Mouse (Mus musculus) hindbrain, embryonic 14.5 days (tissue): ENCODE results near the gene Pstk. TPM values are rescaled to one million over a fixed set of nuclear protein-coding genes. Genes with fewer than 3 reads are reported as not detected.
"Not testable (repeated sequence)": the region's sequence is repeated elsewhere in the genome, so short reads cannot be mapped to it uniquely, and the experiment has no call there.

Experiments
- ATAC-seq: fragments of 200-750 bp; cut with Nextera tagmentation; 2 replicates; pipeline ENCODE4 v1.8.0; 2017; ENCODE audit warnings: moderate number of reproducible peaks, mild to moderate bottlenecking, moderate TSS enrichment, moderate library complexity; ENCODE audit not compliant: low FRiP score
- DNase-seq: peaks from one replicate; pipeline ENCODE4 v3.0.0-alpha.2; 2015; ENCODE audit warnings: low spot score
- H3K27ac ChIP-seq: fragments of 300-500 bp; sonication (generic); 2 replicates; pipeline ENCODE4 v1.5.1; 2014; ENCODE audit warnings: mild to moderate bottlenecking, moderate library complexity
- H3K27me3 ChIP-seq: fragments of 300-500 bp; sonication (generic); 2 replicates; pipeline ENCODE4 v1.6.1; 2014; ENCODE audit warnings: mild to moderate bottlenecking, low read length, mixed read lengths; ENCODE audit not compliant: control insufficient read depth, insufficient read depth
- H3K36me3 ChIP-seq: fragments of 300-500 bp; sonication (generic); replicated peaks from 2 replicates; pipeline ENCODE4 v1.6.1; 2014; ENCODE audit not compliant: control insufficient read depth, insufficient read depth
- H3K4me1 ChIP-seq: fragments of 300-500 bp; sonication (generic); replicated peaks from 2 replicates; pipeline ENCODE4 v1.6.1; 2014; ENCODE audit warnings: antibody characterized with exemption, low read length, mixed read lengths; ENCODE audit not compliant: control insufficient read depth, insufficient read depth
- H3K4me2 ChIP-seq: fragments of 300-500 bp; sonication (generic); replicated peaks from 2 replicates; pipeline ENCODE4 v1.6.1; 2014; ENCODE audit warnings: mild to moderate bottlenecking, moderate library complexity
- H3K4me3 ChIP-seq: fragments of 300-500 bp; sonication (generic); replicated peaks from 2 replicates; pipeline ENCODE4 v1.5.1; 2014; ENCODE audit warnings: mild to moderate bottlenecking, low read length
- H3K9ac ChIP-seq: fragments of 300-500 bp; sonication (generic); 2 replicates; pipeline ENCODE4 v1.6.1; 2014
- H3K9me3 ChIP-seq: fragments of 300-500 bp; sonication (generic); 2 replicates; pipeline ENCODE4 v1.6.1; 2016; ENCODE audit warnings: low read length; ENCODE audit not compliant: control insufficient read depth
- WGBS: fragments of 180-500 bp; shearing (Covaris S2); extraction: QIAGEN DNeasy Blood & Tissue Kit; methylation state at CpG from one replicate; pipeline ENCODE4 v1.1.7; 2014; 5-methylcytosine and 5-hydroxymethylcytosine counted together
- polyA plus RNA-seq: library from polyadenylated mRNA; unstranded; fragments of >200 nt; fragmentation: Nextera tagmentation; extraction: Ambion mirVana; gene quantifications from 2 replicates; pipeline ENCODE4 v1.2.1, GENCODE M21; 2014

Pstk gene
- polyA plus RNA-seq, 1 experiment from 2014 or later, result 50.1 TPM

DNA sequence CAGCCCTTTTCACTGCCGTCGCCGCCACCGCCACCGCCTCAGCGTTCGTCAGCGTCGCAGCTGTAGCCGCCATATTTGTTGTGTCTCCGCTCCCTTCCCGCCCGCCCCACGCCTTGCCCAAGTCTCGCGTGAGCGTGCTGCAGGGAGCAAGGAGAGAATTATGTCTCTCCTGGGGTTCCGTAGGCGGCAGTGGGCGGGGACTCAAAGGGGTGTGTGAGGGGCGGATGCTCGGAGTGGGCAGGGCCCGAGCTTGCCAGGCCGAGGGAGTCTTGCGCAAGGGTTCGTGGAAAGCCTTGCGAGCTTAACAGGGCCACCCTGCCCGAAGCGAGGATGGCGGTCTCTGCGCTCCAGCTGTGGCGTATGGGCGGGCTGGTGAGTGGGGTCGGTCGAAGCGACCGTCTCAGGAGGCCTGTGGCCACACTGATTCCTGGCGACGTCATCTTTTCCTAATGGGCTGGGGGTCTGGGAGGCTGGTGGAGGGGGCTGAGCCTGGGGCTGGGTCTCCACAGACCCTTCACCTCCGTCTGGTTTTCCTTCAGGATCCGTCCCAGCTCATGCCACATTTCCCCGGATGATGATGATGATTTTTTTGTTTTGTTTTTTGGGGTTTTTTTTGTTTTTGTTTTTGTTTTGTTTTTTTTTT lies 39.6 kb downstream of the Pstk start, which contains the start of the genes Ikzf5 and Acadsb:
Gene Ikzf5, minus strand, starts transcription at position 106 of the 643 bp plus-strand sequence.
Gene Acadsb, plus strand, starts transcription at position 186 of the 643 bp plus-strand sequence.
- ATAC-seq, result peak; percentile 98
- WGBS, result 1% methylated on average over 42 of the region's 42 CpGs
- Histone ChIP-seq H3K27ac (peak within 1 kb of the TSS; percentile 79), H3K27me3 (no peaks in the 10 kb centered on the region), H3K4me3 (peak within 1 kb of the TSS; percentile 90), H3K36me3 (no peaks in the 10 kb centered on the region; the same call in 1 of the 2 replicates), H3K9ac (peak within 1 kb of the TSS; percentile 90), H3K4me1 (peaks cover 28% of the 10 kb centered on the region), H3K4me2 (peak within 1 kb of the TSS; percentile 61), H3K9me3 (no peaks in the 10 kb centered on the region)
- DNase-seq, result peak; percentile 97

DNA sequence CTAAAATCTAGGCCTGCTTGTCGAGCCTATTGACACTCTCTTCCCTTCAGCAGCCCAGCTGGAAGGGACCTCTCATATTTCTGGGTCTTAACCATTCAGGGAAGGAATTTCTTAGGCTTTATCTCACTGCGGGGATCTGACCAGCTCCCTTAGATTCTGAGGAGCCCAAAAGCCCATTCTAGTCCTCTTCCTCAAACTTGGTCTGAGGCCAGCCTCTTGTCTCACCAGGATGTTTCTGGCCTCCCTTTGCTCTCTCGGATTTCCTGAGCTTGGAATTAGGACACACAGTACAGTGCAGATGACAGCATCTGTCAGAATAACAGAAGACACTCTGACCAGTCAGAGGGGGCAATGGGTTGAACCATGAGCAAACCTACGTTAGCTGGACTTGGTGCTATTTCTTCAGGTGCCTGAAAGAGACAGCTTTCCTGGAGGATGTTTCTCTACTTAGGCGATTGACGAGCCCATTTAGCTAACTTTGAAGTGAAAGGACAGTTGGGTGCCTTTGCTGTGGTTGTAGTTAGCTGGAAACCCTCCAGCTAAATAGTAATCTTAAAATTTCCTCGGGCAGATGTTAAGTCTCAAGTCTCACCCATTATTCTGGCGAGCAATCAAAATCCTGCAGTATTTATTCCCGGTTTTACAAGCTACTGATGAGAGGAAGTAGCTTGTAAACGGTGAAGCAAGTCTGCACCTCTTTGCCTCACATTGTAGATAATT lies 40.4 kb downstream of the Pstk start:
- 60% methylated on average over 10 of the region's 10 CpGs for WGBS

DNA sequence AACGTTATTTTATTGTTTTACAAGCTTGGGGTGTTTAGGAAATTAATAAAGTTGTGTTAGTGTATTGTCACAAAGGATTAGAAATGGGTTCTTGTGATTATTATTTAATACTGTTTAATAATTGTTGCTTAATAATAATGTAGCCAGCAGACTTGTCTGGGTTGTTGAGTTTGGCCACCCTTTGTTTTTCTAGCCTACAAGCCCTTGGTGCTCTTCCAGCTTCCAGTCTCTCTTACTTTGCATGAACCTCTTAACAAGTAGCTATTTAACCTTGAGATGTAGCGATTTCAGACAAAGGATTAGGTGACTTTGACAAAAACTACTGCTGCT lies 41.0 kb downstream of the Pstk start:
- DNase-seq, result no peak
- H3K4me2 ChIP-seq, result peak overlapping the region; percentile 61
- H3K36me3 ChIP-seq, result no peaks in the 10 kb centered on the region; the same call in 1 of the 2 replicates
- no peak for ATAC-seq
- no peaks in the 10 kb centered on the region for H3K27me3 ChIP-seq
- H3K9me3 ChIP-seq, result no peaks in the 10 kb centered on the region
- no peak overlapping the region for H3K27ac ChIP-seq
- no peak overlapping the region for H3K9ac ChIP-seq
- peaks cover 28% of the 10 kb centered on the region for H3K4me1 ChIP-seq
- H3K4me3 ChIP-seq, result peak overlapping the region; percentile 90; the same call in 1 of the 2 replicates
- WGBS, result 66% methylated on average over 2 of the region's 2 CpGs

More for the DNA sequence above, 40.4 kb downstream of the Pstk start:
- Histone ChIP-seq H3K27me3 (no peaks in the 10 kb centered on the region), H3K9me3 (no peaks in the 10 kb centered on the region), H3K27ac (no peak overlapping the region), H3K9ac (peak overlapping the region; percentile 90), H3K4me1 (peaks cover 28% of the 10 kb centered on the region), H3K36me3 (no peaks in the 10 kb centered on the region; the same call in 1 of the 2 replicates), H3K4me2 (peak overlapping the region; percentile 61), H3K4me3 (peak overlapping the region; percentile 90)
- ATAC-seq, result no peak
- DNase-seq, result no peak

DNA sequence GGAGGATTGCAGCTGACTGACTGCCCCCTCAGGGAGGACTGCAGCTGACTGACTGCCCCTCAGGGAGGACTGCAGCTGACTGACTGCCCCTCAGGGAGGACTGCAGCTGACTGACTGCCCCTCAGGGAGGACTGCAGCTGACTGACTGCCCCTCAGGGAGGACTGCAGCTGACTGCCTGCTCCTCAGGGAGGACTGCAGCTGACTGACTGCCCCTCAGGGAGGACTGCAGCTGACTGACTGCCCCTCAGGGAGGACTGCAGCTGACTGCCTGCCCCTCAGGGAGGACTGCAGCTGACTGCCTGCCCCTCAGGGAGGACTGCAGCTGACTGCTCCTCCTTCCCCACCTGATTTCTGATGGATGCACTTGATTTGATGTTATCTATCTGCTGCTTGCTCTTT lies 45.8 kb downstream of the Pstk start:
- not testable (repeated sequence) for H3K4me2 ChIP-seq, H3K27me3 ChIP-seq, H3K36me3 ChIP-seq, H3K27ac ChIP-seq, ATAC-seq, H3K4me3 ChIP-seq, H3K9me3 ChIP-seq, DNase-seq, H3K9ac ChIP-seq, H3K4me1 ChIP-seq

DNA sequence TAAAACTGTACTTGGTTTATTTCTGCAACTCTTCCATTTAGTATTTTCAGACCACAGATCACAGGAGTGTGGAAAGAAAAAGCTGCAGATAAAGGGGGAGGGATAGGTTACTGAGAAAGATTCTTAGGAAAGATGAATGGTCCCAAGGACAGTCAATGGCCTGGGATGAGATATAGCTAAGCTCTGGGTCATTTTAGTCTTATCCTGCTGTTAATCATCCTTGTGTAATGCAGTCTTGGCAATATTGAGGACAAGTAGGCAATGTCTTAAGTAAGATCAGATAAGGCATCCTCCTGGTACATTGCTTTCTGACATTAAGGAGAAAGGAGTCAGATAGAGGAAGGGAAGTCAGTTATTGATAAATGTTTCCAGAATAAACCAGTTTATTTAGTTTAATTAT lies 46.7 kb downstream of the Pstk start:
- Histone ChIP-seq H3K36me3 (no peaks in the 10 kb centered on the region), H3K27ac (no peak overlapping the region), H3K9ac (no peak overlapping the region), H3K9me3 (no peaks in the 10 kb centered on the region), H3K4me3 (no peak overlapping the region), H3K27me3 (no peaks in the 10 kb centered on the region), H3K4me2 (no peak overlapping the region), H3K4me1 (peaks cover under 1% of the 10 kb centered on the region; the same call in 1 of the 2 replicates)
- ATAC-seq (no peak), DNase-seq (no peak)

DNA sequence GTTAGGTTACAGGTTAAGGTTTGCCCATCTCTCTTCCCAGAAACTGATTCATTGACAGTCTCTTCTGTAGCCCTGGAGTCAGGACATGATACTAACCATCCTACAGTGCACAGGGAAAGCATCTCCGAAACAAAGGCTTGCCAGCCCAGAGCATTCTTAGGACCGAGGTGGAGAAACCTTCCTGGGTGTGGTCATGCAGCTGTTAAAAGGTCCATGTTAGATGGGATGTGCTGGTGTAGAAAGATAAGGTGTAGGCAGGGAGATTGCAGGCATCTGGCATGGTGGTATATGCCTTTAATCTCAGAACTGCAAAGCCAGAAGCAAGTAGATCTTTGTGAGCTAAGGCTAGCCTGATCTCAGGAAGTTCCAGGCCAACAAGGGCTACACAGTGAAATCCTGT lies 54.0 kb downstream of the Pstk start:
- no peak for DNase-seq

DNA sequence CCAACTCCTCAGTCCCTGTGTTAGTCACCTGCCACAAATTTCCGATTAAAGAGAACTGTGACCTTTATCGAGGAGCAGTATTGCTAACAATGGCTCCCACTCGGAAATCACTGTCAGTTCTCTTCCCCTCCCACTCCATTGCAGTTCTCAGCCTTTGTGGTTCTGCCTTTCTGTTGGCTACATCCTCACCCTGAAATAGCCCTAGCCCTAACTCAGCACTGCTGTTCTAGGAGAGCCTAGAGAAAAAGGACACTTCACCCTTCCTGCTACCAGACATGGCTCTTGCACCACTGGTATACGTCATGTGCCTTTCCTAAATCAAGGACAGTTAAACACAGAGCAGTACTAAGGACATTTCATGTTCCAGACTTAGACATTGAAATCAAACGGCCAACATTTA lies 56.4 kb downstream of the Pstk start:
- no peaks in the 10 kb centered on the region for H3K27me3 ChIP-seq
- H3K4me3 ChIP-seq, result no peak overlapping the region
- no peaks in the 10 kb centered on the region for H3K9me3 ChIP-seq
- H3K4me2 ChIP-seq, result no peak overlapping the region
- peaks cover 64% of the 10 kb centered on the region for H3K36me3 ChIP-seq
- ATAC-seq (no peak), DNase-seq (no peak)
- H3K9ac ChIP-seq, result no peak overlapping the region
- H3K4me1 ChIP-seq, result no peaks in the 10 kb centered on the region
- no peak overlapping the region for H3K27ac ChIP-seq
- WGBS, result 90% methylated on average over 5 of the region's 5 CpGs

More for the DNA sequence above, 54.0 kb downstream of the Pstk start:
- H3K4me2 ChIP-seq, result no peak overlapping the region
- no peaks in the 10 kb centered on the region for H3K4me1 ChIP-seq
- H3K4me3 ChIP-seq, result no peak overlapping the region
- no peaks in the 10 kb centered on the region for H3K9me3 ChIP-seq
- no peak overlapping the region for H3K27ac ChIP-seq
- no peaks in the 10 kb centered on the region for H3K27me3 ChIP-seq
- ATAC-seq, result no peak
- no peak overlapping the region for H3K9ac ChIP-seq
- 87% methylated on average over 2 of the region's 2 CpGs for WGBS
- peaks cover 46% of the 10 kb centered on the region for H3K36me3 ChIP-seq

DNA sequence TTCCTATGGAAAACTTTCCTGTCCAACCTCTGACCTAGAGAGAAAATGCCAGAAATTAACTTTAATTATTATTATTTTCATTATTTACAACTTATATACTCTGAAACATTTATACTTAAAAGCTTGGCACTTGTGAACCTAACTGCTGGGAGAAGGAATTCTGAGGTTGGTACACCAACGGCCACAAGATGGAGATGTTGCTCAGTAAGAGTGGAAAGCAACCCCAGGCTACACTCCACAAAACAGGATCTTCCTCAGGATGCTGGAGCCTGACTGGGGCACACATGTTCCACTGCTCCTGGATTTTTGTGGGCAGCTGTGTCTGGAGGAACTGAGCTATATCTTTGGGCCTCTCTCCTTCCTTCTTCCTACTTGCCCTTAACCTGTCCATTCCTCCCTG lies 61.3 kb downstream of the Pstk start:
- H3K27ac ChIP-seq, result no peak overlapping the region
- no peaks in the 10 kb centered on the region for H3K4me1 ChIP-seq
- DNase-seq, result peak; percentile 74
- no peaks in the 10 kb centered on the region for H3K9me3 ChIP-seq
- no peak overlapping the region for H3K4me3 ChIP-seq
- WGBS, result 22% methylated on average over 1 of the region's 1 CpGs
- no peaks in the 10 kb centered on the region for H3K27me3 ChIP-seq
- H3K36me3 ChIP-seq, result peaks cover 61% of the 10 kb centered on the region
- no peak overlapping the region for H3K4me2 ChIP-seq
- no peak for ATAC-seq
- no peak overlapping the region for H3K9ac ChIP-seq

DNA sequence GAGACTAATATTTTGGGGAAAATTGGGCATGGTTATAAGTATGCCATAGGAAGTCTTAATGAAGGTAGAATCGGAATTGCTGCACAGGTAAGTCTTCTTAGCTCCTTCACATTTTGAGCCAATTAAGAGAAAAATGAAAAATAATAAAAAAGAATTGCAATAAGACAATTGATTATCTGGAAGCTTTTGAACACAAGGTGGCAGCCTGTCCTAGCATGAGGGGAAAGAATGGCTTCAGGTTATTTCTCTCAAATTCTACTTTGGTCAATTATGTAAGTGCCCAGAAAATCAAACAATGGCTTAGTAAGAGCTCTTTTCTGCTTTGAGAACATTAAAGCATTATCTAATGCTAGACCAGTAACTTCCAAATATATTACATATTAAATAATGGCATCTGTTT lies 63.3 kb downstream of the Pstk start:
- H3K9ac ChIP-seq, result no peak overlapping the region
- WGBS, result 80% methylated on average over 1 of the region's 1 CpGs
- ATAC-seq, result no peak
- no peak overlapping the region for H3K4me3 ChIP-seq
- H3K27me3 ChIP-seq, result no peaks in the 10 kb centered on the region
- H3K27ac ChIP-seq, result no peak overlapping the region
- no peak overlapping the region for H3K4me2 ChIP-seq
- peaks cover 54% of the 10 kb centered on the region for H3K36me3 ChIP-seq
- H3K4me1 ChIP-seq, result no peaks in the 10 kb centered on the region
- no peak for DNase-seq
- no peaks in the 10 kb centered on the region for H3K9me3 ChIP-seq
